ENCODE assay signal across 9 mouse cellular contexts in the genomic region with DNA sequence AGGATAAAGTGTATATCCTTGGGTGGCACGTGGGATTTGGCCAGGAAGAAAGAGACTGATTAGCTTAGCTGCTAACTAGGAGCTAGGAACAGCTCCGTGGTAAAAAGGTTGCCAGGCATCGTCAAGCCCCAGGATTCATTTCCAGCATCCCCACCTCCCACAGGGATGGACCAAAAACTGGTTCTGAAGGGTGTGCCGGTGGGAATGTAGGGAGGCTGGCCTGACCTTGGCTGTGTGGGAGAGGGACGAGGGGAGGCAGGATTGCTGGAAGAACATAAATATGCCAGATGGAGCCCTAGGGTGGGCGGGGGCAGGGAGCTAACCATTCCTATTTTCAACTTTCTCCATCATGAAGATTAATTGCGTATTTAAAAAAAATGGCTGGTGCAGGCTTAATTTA. TPM values are rescaled to one million over a fixed set of nuclear protein-coding genes. Genes with fewer than 3 reads are reported as not detected.
A peak's percentile ranks its signal among the peaks of the same experiment; 100 is the strongest.
DNase-seq lines count a peak whose midpoint lies in the region; ATAC-seq and TF ChIP-seq lines count a peak whose summit lies in the region.
"Had no signal": no experiment of that assay in that cellular context is flagged by ENCODE, and none has a peak within 500 bp of the region (broad histone marks: within the 10 kb centered on the region; RNA-seq: fewer than 3 reads in every experiment).

No protein-coding gene starts in this region.

- intact Hi-C loops in heart, postnatal 14 days (cut with DNase I), result loop anchor here (2.0 to 5.0 kb wide), 3 partner anchors 130 to 340 kb away; a partner anchor contains a TSS

- peak overlapping the region; percentile 89 for H3K4me2 ChIP-seq in heart, embryonic 13.5 days
- H3K4me2 ChIP-seq in stomach, embryonic 14.5 days (replicated peaks; ENCODE audit: low read depth, low read length), result peak overlapping the region; percentile 66; the same call in 1 of the 2 replicates
- no peak overlapping the region for H3K4me2 ChIP-seq in stomach, postnatal 0 days (replicated peaks; ENCODE audit: low read depth)
- H3K4me2 ChIP-seq in liver, embryonic 16.5 days (ENCODE audit: low read depth, low read length), result peak overlapping the region; percentile 90

- peaks cover 61% of the 10 kb centered on the region for H3K4me1 ChIP-seq in heart, embryonic 13.5 days
- H3K4me1 ChIP-seq in stomach, embryonic 14.5 days (ENCODE audit: control insufficient read depth, insufficient read depth, low read length), result 0 out of 2 replicates have a peak, but pooled peaks cover 6% of the 10 kb centered on the region
- no peaks in the 10 kb centered on the region; the same call in 1 of the 2 replicates for H3K4me1 ChIP-seq in stomach, postnatal 0 days (replicated peaks; ENCODE audit: control insufficient read depth, insufficient read depth)
- H3K4me1 ChIP-seq in liver, embryonic 16.5 days (ENCODE audit: control insufficient read depth, low read depth, low read length), result peaks cover 45% of the 10 kb centered on the region

- DNase-seq in heart, postnatal 14 days, result no peak
- DNase-seq in stomach, postnatal 0 days (ENCODE audit: low spot score), result no peak
- DNase-seq in adrenal gland, postnatal 25 days, result no peak
- DNase-seq in left cerebral cortex, adult 11 months (ENCODE audit: low spot score), result no peak
- no peak for DNase-seq in layer of hippocampus, postnatal 25 days (ENCODE audit: extremely low spot score in 1 of 2, low spot score in 1 of 2)

- H3K9me3 ChIP-seq in heart, embryonic 13.5 days, result no peaks in the 10 kb centered on the region
- H3K9me3 ChIP-seq in stomach, embryonic 14.5 days (ENCODE audit: control insufficient read depth, low read depth, low read length), result no peaks in the 10 kb centered on the region
- H3K9me3 ChIP-seq in stomach, postnatal 0 days (ENCODE audit: control insufficient read depth, low read length), result no peaks in the 10 kb centered on the region
- H3K9me3 ChIP-seq in liver, embryonic 16.5 days (replicated peaks; ENCODE audit: control insufficient read depth, low read length), result no peaks in the 10 kb centered on the region

- H3K36me3 ChIP-seq in heart, embryonic 13.5 days, result no peaks in the 10 kb centered on the region
- no peaks in the 10 kb centered on the region for H3K36me3 ChIP-seq in stomach, embryonic 14.5 days (ENCODE audit: control insufficient read depth, insufficient read depth, low read length)
- no peaks in the 10 kb centered on the region for H3K36me3 ChIP-seq in stomach, postnatal 0 days (ENCODE audit: control insufficient read depth, insufficient read depth, low read length)
- no peaks in the 10 kb centered on the region for H3K36me3 ChIP-seq in liver, embryonic 16.5 days (ENCODE audit: control insufficient read depth, insufficient read depth)

- no peaks in the 10 kb centered on the region for H3K27me3 ChIP-seq in heart, embryonic 13.5 days (replicated peaks)
- no peaks in the 10 kb centered on the region for H3K27me3 ChIP-seq in stomach, embryonic 14.5 days (ENCODE audit: control insufficient read depth, insufficient read depth, low read length)
- H3K27me3 ChIP-seq in stomach, postnatal 0 days (ENCODE audit: control insufficient read depth, insufficient read depth, low read length), result no peaks in the 10 kb centered on the region
- no peaks in the 10 kb centered on the region for H3K27me3 ChIP-seq in liver, embryonic 16.5 days (ENCODE audit: control insufficient read depth, insufficient read depth, low read depth, low read length)

- TF ChIP-seq CTCF in stomach, postnatal 0 days (IDR thresholded peaks at IDR 0.05; ENCODE audit: low read depth), result no peak

- H3K4me3 ChIP-seq in heart, embryonic 13.5 days, result no peak overlapping the region
- no peak overlapping the region for H3K4me3 ChIP-seq in stomach, embryonic 14.5 days (ENCODE audit: low read depth, low read length)
- H3K4me3 ChIP-seq in stomach, postnatal 0 days (ENCODE audit: low read depth, low read length), result no peak overlapping the region
- H3K4me3 ChIP-seq in liver, embryonic 16.5 days (ENCODE audit: low read depth, low read length), result no peak overlapping the region

- no peak for TF ChIP-seq EP300 in stomach, postnatal 0 days (optimal IDR thresholded peaks at IDR 0.05)

- no peak overlapping the region for H3K27ac ChIP-seq in heart, embryonic 13.5 days (replicated peaks)
- H3K27ac ChIP-seq in stomach, embryonic 14.5 days (ENCODE audit: low read length), result no peak overlapping the region
- no peak overlapping the region for H3K27ac ChIP-seq in stomach, postnatal 0 days (replicated peaks)
- H3K27ac ChIP-seq in liver, embryonic 16.5 days (ENCODE audit: low read length), result no peak overlapping the region

- WGBS in heart, embryonic 13.5 days, result 41% methylated on average over 7 of the region's 7 CpGs
- WGBS in stomach, embryonic 14.5 days, result 31% methylated on average over 7 of the region's 7 CpGs
- 36% methylated on average over 7 of the region's 7 CpGs for WGBS in stomach, postnatal 0 days
- WGBS in liver, embryonic 16.5 days (ENCODE audit: insufficient replicate concordance), result 56% methylated on average over 7 of the region's 7 CpGs

- no peak for ATAC-seq in heart, embryonic 13.5 days (ENCODE audit: extremely low read depth, insufficient number of reproducible peaks, low FRiP score, low TSS enrichment)
- ATAC-seq in stomach, embryonic 14.5 days (ENCODE audit: insufficient number of reproducible peaks, insufficient read depth, low FRiP score, low read depth), result no peak
- no peak for ATAC-seq in stomach, postnatal 0 days (ENCODE audit: low FRiP score, low TSS enrichment)
- no peak for ATAC-seq in liver, embryonic 16.5 days (ENCODE audit: low read depth)
- ATAC-seq: CD4-positive, CD25-positive, alpha-beta regulatory T cell, adult 4 months had no signal

- no peak overlapping the region for H3K9ac ChIP-seq in heart, embryonic 13.5 days
- no peak overlapping the region for H3K9ac ChIP-seq in stomach, embryonic 14.5 days (replicated peaks; ENCODE audit: low read depth, low read length)
- no peak overlapping the region for H3K9ac ChIP-seq in stomach, postnatal 0 days (ENCODE audit: low read length)
- no peak overlapping the region for H3K9ac ChIP-seq in liver, embryonic 16.5 days (ENCODE audit: low read depth, low read length)

RNA-seq across cellular contexts. Expression of a gene that starts 1.2 kb away (rescaled TPM):
- polyA plus RNA-seq in heart, embryonic 13.5 days (2015; fragmentation: Nextera tagmentation; extraction: Ambion mirVana), result 28.5 and 35.1 TPM in 2 replicates
- 10 to 100 TPM; 31.1 to 36.3 TPM for total RNA-seq in heart, postnatal 14 days (2021)
- 9.7 and 11.9 TPM in 2 replicates for polyA plus RNA-seq in stomach, embryonic 14.5 days (2014; fragmentation: Nextera tagmentation; extraction: Ambion mirVana)
- polyA plus RNA-seq in stomach, postnatal 0 days (2015; fragmentation: Nextera tagmentation; extraction: Ambion mirVana), result 19.5 and 20.1 TPM in 2 replicates
- 11.8 and 13.5 TPM in 2 replicates for polyA plus RNA-seq in liver, embryonic 16.5 days (2015; fragmentation: Nextera tagmentation; extraction: Ambion mirVana)
- 42.8 and 59.0 TPM in 2 replicates for total RNA-seq in adrenal gland, postnatal 25 days (2021)
- 10 to 100 TPM; 15.5 to 21.6 TPM for total RNA-seq in layer of hippocampus, postnatal 25 days (2021)
